Mouse (Mus musculus): ENCODE results near the gene Ifitm3. TPM values are rescaled to one million over a fixed set of nuclear protein-coding genes. Genes with fewer than 3 reads are reported as not detected.
A peak's percentile ranks its signal among the peaks of the same experiment; 100 is the strongest.
"Not testable (repeated sequence)": the region's sequence is repeated elsewhere in the genome, so short reads cannot be mapped to it uniquely, and the experiment has no call there.

Gene Ifitm3
- total RNA-seq, 2 experiments from 2014 or later: 75.0 to 79.2 TPM

GRCm38 (mm10) chr7:141036624-141037023 lies 26.1 kb upstream of the Ifitm3 start:
- not testable (repeated sequence) for DNase-seq (ENCODE audit: low spot score in 2 of 2)

GRCm38 (mm10) chr7:141032458-141033167 lies 22.0 kb upstream of the Ifitm3 start:
- DNase-seq (ENCODE audit: low spot score in 2 of 2): no peak

GRCm38 (mm10) chr7:141030390-141030789 lies 19.8 kb upstream of the Ifitm3 start:
- no peak for DNase-seq (ENCODE audit: low spot score in 2 of 2)

- no peak for DNase-seq (ENCODE audit: low spot score in 2 of 2)
These were observed 18.3 kb upstream of the Ifitm3 start, which contains the start of gene Gm17387 for GRCm38 (mm10) chr7:141028831-141029230. Gene Gm17387, plus strand, starts transcription at chr7:141029131.

- DNase-seq (ENCODE audit: low spot score in 2 of 2): no peak
These were observed 16.1 kb upstream of the Ifitm3 start for GRCm38 (mm10) chr7:141026740-141027098.

GRCm38 (mm10) chr7:141026097-141026739 lies 15.6 kb upstream of the Ifitm3 start:
- no peak for DNase-seq (ENCODE audit: low spot score in 2 of 2)

GRCm38 (mm10) chr7:141024865-141025838 lies 14.6 kb upstream of the Ifitm3 start:
- DNase-seq (ENCODE audit: low spot score in 2 of 2): no peak

GRCm38 (mm10) chr7:141021489-141022449 lies 11.2 kb upstream of the Ifitm3 start:
- DNase-seq (ENCODE audit: low spot score in 2 of 2): no peak

- DNase-seq (ENCODE audit: low spot score in 2 of 2): no peak
These were observed 8.5 kb upstream of the Ifitm3 start for GRCm38 (mm10) chr7:141019028-141019427.

- DNase-seq (ENCODE audit: low spot score in 2 of 2): not testable (repeated sequence)
These were observed 7.3 kb upstream of the Ifitm3 start, which contains the start of gene Ifitm6 for GRCm38 (mm10) chr7:141017824-141018223. Gene Ifitm6, minus strand, starts transcription at chr7:141017924.

- DNase-seq (ENCODE audit: low spot score in 2 of 2): no peak
These were observed 6.4 kb upstream of the Ifitm3 start for GRCm38 (mm10) chr7:141016707-141017697.

- no peak for DNase-seq (ENCODE audit: low spot score in 2 of 2)
These were observed 734 bp upstream of the Ifitm3 start for GRCm38 (mm10) chr7:141011238-141011770.

- DNase-seq (ENCODE audit: low spot score in 2 of 2): no peak
These were observed 905 bp downstream of the Ifitm3 start for GRCm38 (mm10) chr7:141009665-141010064.

- DNase-seq (ENCODE audit: low spot score in 2 of 2): peak; percentile 79 to 86
These were observed 1.5 kb downstream of the Ifitm3 start for GRCm38 (mm10) chr7:141008938-141009660.

GRCm38 (mm10) chr7:141008312-141008761 lies 2.2 kb downstream of the Ifitm3 start:
- DNase-seq (ENCODE audit: low spot score in 2 of 2): peak in 1 of 2 experiments; percentile 33

GRCm38 (mm10) chr7:141006914-141007313 lies 3.7 kb downstream of the Ifitm3 start:
- no peak for DNase-seq (ENCODE audit: low spot score in 2 of 2)

- DNase-seq (ENCODE audit: low spot score in 2 of 2): no peak
These were observed 4.1 kb downstream of the Ifitm3 start for GRCm38 (mm10) chr7:141006446-141006845.

Measured in gastrocnemius, postnatal 4 days (tissue).